Mouse (Mus musculus) heart, embryonic 13.5 days (tissue): ENCODE results near the gene Cct8. TPM values are rescaled to one million over a fixed set of nuclear protein-coding genes. Genes with fewer than 3 reads are reported as not detected.

Experiments used
- ATAC-seq: fragments of 200-750 bp; cut with Nextera tagmentation; 2 replicates; pipeline ENCODE4 v1.8.0; 2017; ENCODE audit warnings: moderate TSS enrichment; ENCODE audit not compliant: insufficient number of reproducible peaks, low FRiP score, low TSS enrichment; ENCODE audit errors: extremely low read depth
- H3K27ac ChIP-seq: fragments of 300-500 bp; sonication (generic); replicated peaks from 2 replicates; pipeline ENCODE4 v1.5.1; 2015; ENCODE audit warnings: moderate library complexity, mild to moderate bottlenecking, inconsistent platforms
- H3K27me3 ChIP-seq: fragments of 300-500 bp; sonication (generic); replicated peaks from 2 replicates; pipeline ENCODE4 v1.6.1; 2015; ENCODE audit warnings: mild to moderate bottlenecking, inconsistent platforms
- H3K36me3 ChIP-seq: fragments of 300-500 bp; sonication (generic); 2 replicates; pipeline ENCODE4 v1.6.1; 2015; ENCODE audit warnings: mild to moderate bottlenecking, inconsistent platforms
- H3K4me1 ChIP-seq: fragments of 300-500 bp; sonication (generic); 2 replicates; pipeline ENCODE4 v1.6.1; 2015; ENCODE audit warnings: inconsistent platforms
- H3K4me2 ChIP-seq: fragments of 300-500 bp; sonication (generic); 2 replicates; pipeline ENCODE4 v1.6.1; 2015; ENCODE audit warnings: inconsistent platforms, mild to moderate bottlenecking, moderate library complexity
- H3K4me3 ChIP-seq: fragments of 300-500 bp; sonication (generic); 2 replicates; pipeline ENCODE4 v1.5.1; 2015; ENCODE audit warnings: moderate library complexity, mild to moderate bottlenecking, inconsistent platforms
- H3K9ac ChIP-seq: fragments of 300-500 bp; sonication (generic); 2 replicates; pipeline ENCODE4 v1.6.1; 2015; ENCODE audit warnings: inconsistent platforms, mild to moderate bottlenecking, moderate library complexity
- H3K9me3 ChIP-seq: fragments of 300-500 bp; sonication (generic); 2 replicates; pipeline ENCODE4 v1.6.1; 2016; ENCODE audit warnings: inconsistent platforms
- WGBS: fragments of 180-500 bp; shearing (Covaris S2); methylation state at CpG from one replicate; pipeline ENCODE4 v1.1.7; 2015; ENCODE audit warnings: mixed read lengths; 5-methylcytosine and 5-hydroxymethylcytosine counted together
- polyA plus RNA-seq: library from polyadenylated mRNA; unstranded; fragments of >200 nt; fragmentation: Nextera tagmentation; extraction: Ambion mirVana; gene quantifications from 2 replicates; pipeline ENCODE4 v1.2.1, GENCODE M21; 2015

The Cct8 gene
- polyA plus RNA-seq, result 290 and 329 TPM in 2 replicates

DNA sequence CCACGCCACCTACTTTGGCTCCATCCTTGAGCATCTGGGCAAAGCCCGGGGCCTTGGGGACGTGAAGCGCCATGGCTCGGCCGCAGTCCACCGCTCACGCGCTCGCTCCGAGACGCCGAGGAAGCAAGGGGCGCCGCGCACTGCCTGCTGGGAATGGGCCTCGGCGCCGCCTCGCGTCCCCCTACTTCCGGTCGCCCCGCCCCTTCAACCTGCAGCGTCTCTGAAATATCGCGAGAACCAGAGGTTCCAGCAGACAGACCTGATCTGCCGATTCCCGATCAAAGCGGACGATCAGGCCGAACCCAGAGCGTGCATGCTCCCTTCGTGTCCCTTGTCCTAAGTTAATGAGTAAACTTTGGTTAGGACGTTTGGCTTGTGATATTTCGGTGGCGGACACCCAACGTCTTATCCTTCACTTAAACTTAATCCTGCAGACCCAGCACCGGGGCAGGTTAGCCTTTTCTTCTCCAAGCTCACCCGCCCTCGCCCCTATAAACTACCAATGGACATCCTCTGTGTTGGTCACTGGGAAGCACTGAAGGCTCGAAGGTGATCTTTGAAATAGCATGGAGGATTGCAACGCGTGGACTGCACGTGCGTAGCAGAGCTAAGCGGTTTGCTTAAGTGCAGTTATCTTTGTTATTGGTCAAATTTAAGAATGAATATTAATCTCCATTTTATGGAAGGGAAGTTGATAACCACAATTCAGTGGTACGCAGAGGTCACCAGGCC is at the start of gene Cct8:
Cct8 (minus strand) TSS at position 158 of the 732 bp plus-strand sequence.
- H3K4me2 ChIP-seq, result peak within 1 kb of the TSS; percentile 92
- H3K36me3 ChIP-seq, result peaks cover 35% of the 10 kb centered on the region
- H3K4me1 ChIP-seq, result peaks cover 30% of the 10 kb centered on the region
- H3K27ac ChIP-seq, result peak within 1 kb of the TSS; percentile 88
- H3K9me3 ChIP-seq, result no peaks in the 10 kb centered on the region
- H3K27me3 ChIP-seq, result no peaks in the 10 kb centered on the region
- H3K9ac ChIP-seq, result peak within 1 kb of the TSS; percentile 95
- ATAC-seq, result peak; percentile 89
- H3K4me3 ChIP-seq, result peak within 1 kb of the TSS; percentile 82
- under 1% methylated on average over 48 of the region's 48 CpGs for WGBS

DNA sequence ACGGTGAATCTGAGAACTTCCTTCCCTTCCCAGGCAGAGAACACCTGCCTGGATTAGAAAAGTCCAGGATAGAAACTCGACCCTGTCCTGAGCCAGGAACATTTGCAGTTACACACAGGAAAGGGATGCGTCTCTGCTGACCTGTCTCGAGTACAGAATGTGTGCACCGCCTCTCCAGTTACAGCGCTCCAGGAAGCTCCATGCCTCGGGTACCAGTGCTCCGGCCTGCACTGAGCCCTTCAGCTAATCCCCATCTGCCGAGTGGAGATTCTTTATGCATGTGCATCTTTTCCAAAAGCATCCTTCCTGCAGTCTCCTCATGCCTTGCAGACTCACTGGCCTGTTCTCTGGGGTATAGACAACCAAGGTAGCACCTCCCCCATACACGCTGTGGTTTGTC is 33.1 kb upstream of the Cct8 start:
- WGBS, result 57% methylated on average over 10 of the region's 10 CpGs
- no peak overlapping the region for H3K4me3 ChIP-seq
- H3K4me2 ChIP-seq, result no peak overlapping the region
- H3K36me3 ChIP-seq, result no peaks in the 10 kb centered on the region
- H3K27ac ChIP-seq, result no peak overlapping the region
- ATAC-seq, result no peak
- peaks cover 9% of the 10 kb centered on the region; the same call in 1 of the 2 replicates for H3K27me3 ChIP-seq
- H3K4me1 ChIP-seq, result peaks cover 4% of the 10 kb centered on the region
- H3K9me3 ChIP-seq, result no peaks in the 10 kb centered on the region
- H3K9ac ChIP-seq, result no peak overlapping the region

DNA sequence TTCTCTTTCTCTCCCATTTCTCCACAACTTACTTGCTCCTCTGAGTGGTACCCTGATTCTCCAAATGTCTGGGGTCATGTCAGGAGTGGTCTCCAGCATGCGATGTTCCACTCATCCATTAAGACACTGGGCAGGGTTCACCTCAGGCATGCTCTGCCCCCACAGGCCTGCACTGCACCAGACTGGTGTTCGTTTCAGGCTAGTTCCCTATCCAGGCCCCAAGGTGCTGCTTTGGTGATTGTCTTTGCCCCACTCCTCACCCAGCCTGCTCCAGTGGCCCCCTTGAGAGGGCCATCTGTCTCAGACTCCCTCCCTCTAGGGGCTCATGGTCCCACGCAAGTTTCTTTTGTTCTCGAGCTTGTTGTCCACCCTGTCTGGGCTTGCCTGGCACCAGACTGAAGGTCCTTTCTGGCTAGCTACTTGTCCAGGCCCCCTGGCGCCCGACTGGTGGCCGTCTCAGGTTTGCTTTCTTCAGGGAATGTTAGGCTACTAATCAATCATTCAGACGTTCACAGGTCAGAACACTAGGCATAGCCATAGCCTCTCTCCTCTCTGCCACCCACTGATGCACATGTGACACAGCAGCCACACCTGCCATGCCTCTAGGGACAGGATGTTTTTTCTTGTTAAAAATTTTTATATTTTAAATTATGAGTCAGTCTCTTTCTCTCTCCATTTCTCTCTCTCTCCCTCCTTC is 32.0 kb upstream of the Cct8 start:
- Histone ChIP-seq H3K9me3 (no peaks in the 10 kb centered on the region), H3K27ac (no peak overlapping the region), H3K9ac (no peak overlapping the region), H3K4me3 (no peak overlapping the region), H3K27me3 (peaks cover 9% of the 10 kb centered on the region; the same call in 1 of the 2 replicates), H3K4me1 (peaks cover 8% of the 10 kb centered on the region), H3K36me3 (no peaks in the 10 kb centered on the region), H3K4me2 (no peak overlapping the region)
- no peak for ATAC-seq
- 58% methylated on average over 8 of the region's 8 CpGs for WGBS

DNA sequence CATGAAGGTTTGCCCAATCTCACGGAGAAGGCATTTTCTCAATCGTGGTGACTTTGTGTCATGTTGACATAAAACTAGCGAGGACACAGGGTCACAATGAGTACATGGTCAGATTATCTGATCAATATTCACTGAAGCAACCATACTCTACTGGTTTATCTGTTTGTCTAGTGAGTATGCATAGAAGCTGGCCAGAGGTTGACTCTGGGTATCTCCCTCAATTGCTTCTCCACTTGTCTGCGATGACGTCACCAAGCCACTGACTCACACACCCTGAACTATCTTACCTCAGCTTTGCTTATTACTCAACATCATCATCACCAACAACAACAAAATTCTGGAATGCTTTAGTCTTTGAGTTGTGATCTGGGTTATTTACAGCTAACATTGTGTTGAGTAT is 28.6 kb upstream of the Cct8 start:
- Histone ChIP-seq H3K9me3 (no peaks in the 10 kb centered on the region), H3K27me3 (peaks cover 9% of the 10 kb centered on the region; the same call in 1 of the 2 replicates), H3K4me2 (no peak overlapping the region), H3K9ac (no peak overlapping the region), H3K27ac (no peak overlapping the region), H3K4me1 (peaks cover 8% of the 10 kb centered on the region), H3K36me3 (no peaks in the 10 kb centered on the region), H3K4me3 (no peak overlapping the region)
- no peak for ATAC-seq
- 73% methylated on average over 5 of the region's 5 CpGs for WGBS

DNA sequence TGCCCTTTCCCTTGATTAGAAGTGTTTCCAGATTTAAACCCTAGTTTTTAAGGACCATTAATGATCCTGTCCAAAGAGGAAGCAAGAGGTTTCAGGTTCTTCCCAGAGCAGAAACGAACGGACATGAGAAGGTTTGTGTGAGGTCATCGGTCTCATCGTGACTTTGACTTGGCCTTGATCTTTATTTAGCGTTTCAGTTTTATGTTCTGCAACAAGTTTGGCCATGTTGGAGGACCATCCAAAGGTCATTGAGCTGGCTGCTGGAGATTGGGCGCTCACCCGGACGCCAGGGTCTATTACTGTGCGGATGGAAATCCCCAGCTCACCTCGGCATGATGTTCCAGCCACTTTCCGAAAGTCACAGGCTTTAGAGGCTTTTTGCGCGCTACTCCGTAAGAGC is 16.7 kb upstream of the Cct8 start:
- no peak overlapping the region for H3K27ac ChIP-seq
- WGBS, result 90% methylated on average over 14 of the region's 14 CpGs
- H3K9me3 ChIP-seq, result no peaks in the 10 kb centered on the region
- no peak overlapping the region for H3K9ac ChIP-seq
- ATAC-seq, result no peak
- no peak overlapping the region for H3K4me3 ChIP-seq
- no peaks in the 10 kb centered on the region for H3K27me3 ChIP-seq
- peaks cover 1% of the 10 kb centered on the region for H3K4me1 ChIP-seq
- no peaks in the 10 kb centered on the region for H3K36me3 ChIP-seq
- no peak overlapping the region for H3K4me2 ChIP-seq

DNA sequence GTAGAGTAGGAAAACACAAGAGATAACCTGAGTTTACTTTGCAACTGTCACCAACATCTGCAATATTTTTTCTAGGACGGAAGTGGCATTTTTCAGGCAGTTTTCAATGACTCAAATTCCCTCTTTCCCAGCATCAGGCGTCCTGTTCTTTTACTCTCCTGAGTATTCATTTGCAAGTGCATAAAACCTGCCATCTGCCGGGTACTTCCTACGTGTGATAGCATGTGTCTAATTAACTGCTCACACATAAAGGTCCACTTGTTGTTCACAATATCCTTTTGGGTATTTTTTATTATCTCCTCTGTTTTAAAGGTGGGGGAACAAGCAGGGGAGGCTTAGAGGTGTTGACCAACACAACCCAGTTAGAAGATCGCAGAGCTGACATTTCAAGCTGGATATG is 16.0 kb upstream of the Cct8 start:
- Histone ChIP-seq H3K9me3 (no peaks in the 10 kb centered on the region), H3K4me1 (peaks cover 2% of the 10 kb centered on the region; the same call in 1 of the 2 replicates), H3K4me3 (no peak overlapping the region), H3K27me3 (no peaks in the 10 kb centered on the region), H3K4me2 (no peak overlapping the region), H3K9ac (no peak overlapping the region), H3K36me3 (no peaks in the 10 kb centered on the region), H3K27ac (no peak overlapping the region)
- 70% methylated on average over 5 of the region's 5 CpGs for WGBS
- ATAC-seq, result no peak

DNA sequence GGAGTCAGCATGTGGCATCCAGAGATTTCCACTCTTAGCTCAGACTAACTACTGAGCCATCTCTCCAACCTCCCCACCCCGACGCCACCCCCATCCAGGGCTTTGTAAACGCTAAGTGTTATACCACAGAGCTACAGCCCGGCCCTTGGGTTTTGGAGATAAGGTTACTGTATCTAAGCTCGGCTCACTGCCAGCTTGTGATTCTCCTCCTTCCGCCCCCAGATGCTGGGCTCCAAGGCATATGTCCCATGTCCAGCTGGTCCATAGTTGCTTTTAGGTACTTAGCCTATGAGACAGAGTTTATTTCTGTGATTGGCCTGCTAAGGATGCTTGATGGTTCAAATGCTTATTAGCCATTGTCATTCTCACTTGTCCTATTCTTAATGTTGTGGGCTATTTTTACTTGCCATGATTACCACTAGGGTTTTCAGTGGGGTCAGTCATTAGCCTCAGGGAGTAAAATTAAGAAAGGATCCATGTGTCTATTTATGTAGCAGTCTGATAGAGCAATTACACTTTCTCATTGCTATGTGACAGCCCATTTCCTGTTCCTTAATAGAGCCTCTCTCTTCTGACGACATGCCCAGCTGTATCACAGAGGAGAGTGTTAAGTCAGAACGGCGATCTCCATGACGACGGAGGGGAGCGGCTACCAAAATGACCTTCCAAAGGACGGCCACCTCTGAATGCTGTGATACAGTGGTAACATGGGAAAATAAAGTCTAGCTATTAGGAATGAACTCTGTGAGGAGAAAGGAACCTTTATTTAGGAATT is 5.8 kb upstream of the Cct8 start:
- peak overlapping the region; percentile 80 for H3K27ac ChIP-seq
- H3K36me3 ChIP-seq, result no peaks in the 10 kb centered on the region
- WGBS, result 11% methylated on average over 13 of the region's 13 CpGs

DNA sequence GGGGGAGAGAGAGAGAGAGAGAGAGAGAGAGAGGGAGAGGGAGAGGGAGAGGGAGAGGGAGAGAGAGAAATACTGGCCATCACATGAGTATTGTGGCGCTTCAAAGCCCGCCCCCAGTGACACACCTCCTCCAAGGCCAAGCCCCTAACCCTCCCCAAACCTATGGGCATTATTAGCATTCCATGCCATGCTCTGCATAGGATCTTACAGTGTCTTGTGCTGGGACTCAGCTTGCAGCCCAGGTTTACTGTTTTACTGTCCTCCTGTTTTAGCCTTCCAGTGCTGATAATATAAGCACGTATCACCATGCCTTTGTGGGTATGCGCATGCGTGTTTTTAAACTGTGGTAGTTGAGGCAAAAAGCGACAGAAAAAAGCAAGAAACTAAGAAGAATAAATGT is 3.9 kb upstream of the Cct8 start:
- Histone ChIP-seq H3K27ac (no peak overlapping the region), H3K9ac (no peak overlapping the region), H3K4me2 (no peak overlapping the region), H3K27me3 (no peaks in the 10 kb centered on the region), H3K4me1 (peaks cover 36% of the 10 kb centered on the region), H3K9me3 (no peaks in the 10 kb centered on the region), H3K4me3 (no peak overlapping the region), H3K36me3 (no peaks in the 10 kb centered on the region)
- ATAC-seq, result no peak
- WGBS, result 51% methylated on average over 6 of the region's 6 CpGs

More for the DNA sequence above, 5.8 kb upstream of the Cct8 start:
- H3K9ac ChIP-seq, result no peak overlapping the region
- H3K4me3 ChIP-seq, result no peak overlapping the region
- H3K9me3 ChIP-seq, result no peaks in the 10 kb centered on the region
- no peaks in the 10 kb centered on the region for H3K27me3 ChIP-seq
- H3K4me1 ChIP-seq, result peaks cover 29% of the 10 kb centered on the region
- peak overlapping the region; percentile 46 for H3K4me2 ChIP-seq
- ATAC-seq, result peak; percentile 56; the same call in 1 of the 2 replicates

DNA sequence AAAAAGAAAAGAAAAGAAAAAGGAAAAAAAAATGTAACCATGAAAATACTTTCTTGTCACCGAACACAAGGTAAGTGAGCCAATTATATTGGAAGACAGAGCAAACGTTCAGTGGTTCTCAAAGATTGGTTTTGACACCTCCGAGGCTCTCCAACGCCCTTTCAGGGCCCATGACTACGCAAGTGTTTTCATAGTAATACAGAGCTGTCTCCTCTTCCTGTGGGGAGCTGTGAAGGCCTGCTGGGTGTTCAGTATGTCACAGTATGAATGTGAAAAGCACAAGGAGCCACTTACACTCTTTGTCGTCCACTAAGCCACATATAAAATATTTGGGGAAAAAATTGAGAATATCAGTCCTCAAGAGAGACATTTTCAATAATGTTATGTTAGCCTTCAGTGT is 1.5 kb upstream of the Cct8 start:
- Histone ChIP-seq H3K9me3 (no peaks in the 10 kb centered on the region), H3K27ac (no peak overlapping the region), H3K4me3 (no peak overlapping the region), H3K4me2 (no peak overlapping the region), H3K9ac (no peak overlapping the region), H3K4me1 (peaks cover 41% of the 10 kb centered on the region), H3K36me3 (peaks cover 22% of the 10 kb centered on the region), H3K27me3 (no peaks in the 10 kb centered on the region)
- 84% methylated on average over 6 of the region's 6 CpGs for WGBS
- no peak for ATAC-seq

DNA sequence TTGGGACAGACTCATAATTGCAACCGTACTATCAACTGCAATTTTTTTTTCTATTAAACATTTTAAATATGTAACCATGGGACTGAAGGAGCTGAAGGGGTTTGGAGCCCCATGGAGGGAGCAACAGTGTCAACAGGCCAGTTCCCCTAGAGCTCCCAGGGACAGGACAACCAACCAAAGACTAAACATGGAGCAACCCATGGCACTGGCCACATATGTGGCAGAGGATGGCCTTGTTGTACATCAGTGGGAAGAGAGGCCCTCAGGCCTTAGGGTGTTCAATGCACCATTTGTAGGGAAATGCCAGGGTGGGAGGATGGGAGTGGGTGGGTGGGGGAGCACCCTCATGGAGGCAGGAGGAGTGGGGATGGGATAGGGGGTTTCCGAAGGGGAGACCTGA is 1.1 kb upstream of the Cct8 start:
- no peaks in the 10 kb centered on the region for H3K27me3 ChIP-seq
- no peak for ATAC-seq
- WGBS, result 89% methylated on average over 2 of the region's 2 CpGs
- peaks cover 27% of the 10 kb centered on the region for H3K36me3 ChIP-seq
- H3K27ac ChIP-seq, result no peak overlapping the region
- peak overlapping the region; percentile 95; the same call in 1 of the 2 replicates for H3K9ac ChIP-seq
- peaks cover 38% of the 10 kb centered on the region for H3K4me1 ChIP-seq
- H3K4me3 ChIP-seq, result peak overlapping the region; percentile 82
- no peaks in the 10 kb centered on the region for H3K9me3 ChIP-seq
- peak overlapping the region; percentile 92 for H3K4me2 ChIP-seq

DNA sequence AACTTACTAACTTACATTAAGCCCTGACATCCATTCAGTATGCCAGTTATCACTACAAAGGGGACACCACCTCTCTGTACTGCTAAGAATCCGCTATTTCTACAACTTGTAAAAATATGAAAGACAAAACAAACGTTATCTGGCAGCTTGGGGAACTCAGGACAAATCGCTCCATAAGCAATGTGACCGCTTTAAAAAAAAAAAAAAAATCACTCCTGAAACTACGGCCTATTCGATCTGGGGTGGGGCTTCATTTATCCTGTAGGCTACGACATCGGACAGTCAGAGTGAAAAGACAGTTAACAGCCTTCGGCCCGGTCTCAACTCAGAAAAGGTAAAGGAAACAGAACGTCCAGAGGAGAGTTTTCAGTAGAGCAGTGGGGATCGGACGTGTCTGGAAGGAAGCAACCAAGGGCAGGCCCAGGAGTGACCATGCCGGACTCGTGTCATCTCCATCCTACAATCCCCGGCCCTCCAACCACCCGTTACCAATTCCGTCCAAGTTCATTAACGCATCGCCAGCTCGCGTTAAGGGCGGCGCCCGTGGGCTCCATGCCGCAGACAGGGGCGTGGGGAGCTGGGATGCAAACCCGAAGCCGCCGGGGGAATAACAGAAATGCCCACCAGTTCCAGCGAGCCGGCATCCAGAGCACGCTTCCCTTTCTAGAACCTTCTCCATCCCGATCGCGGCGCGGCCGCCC is 568 bp downstream of the Cct8 start:
- peaks cover 43% of the 10 kb centered on the region for H3K36me3 ChIP-seq
- ATAC-seq, result no peak; the same call in 1 of the 2 replicates
- H3K9ac ChIP-seq, result peak overlapping the region; percentile 95
- H3K9me3 ChIP-seq, result no peaks in the 10 kb centered on the region
- H3K4me1 ChIP-seq, result peaks cover 24% of the 10 kb centered on the region
- WGBS, result under 1% methylated on average over 39 of the region's 39 CpGs
- H3K27me3 ChIP-seq, result no peaks in the 10 kb centered on the region
- H3K4me2 ChIP-seq, result peak overlapping the region; percentile 92
- peak overlapping the region; percentile 82 for H3K4me3 ChIP-seq
- H3K27ac ChIP-seq, result peak overlapping the region; percentile 88
